In the genomic region with DNA sequence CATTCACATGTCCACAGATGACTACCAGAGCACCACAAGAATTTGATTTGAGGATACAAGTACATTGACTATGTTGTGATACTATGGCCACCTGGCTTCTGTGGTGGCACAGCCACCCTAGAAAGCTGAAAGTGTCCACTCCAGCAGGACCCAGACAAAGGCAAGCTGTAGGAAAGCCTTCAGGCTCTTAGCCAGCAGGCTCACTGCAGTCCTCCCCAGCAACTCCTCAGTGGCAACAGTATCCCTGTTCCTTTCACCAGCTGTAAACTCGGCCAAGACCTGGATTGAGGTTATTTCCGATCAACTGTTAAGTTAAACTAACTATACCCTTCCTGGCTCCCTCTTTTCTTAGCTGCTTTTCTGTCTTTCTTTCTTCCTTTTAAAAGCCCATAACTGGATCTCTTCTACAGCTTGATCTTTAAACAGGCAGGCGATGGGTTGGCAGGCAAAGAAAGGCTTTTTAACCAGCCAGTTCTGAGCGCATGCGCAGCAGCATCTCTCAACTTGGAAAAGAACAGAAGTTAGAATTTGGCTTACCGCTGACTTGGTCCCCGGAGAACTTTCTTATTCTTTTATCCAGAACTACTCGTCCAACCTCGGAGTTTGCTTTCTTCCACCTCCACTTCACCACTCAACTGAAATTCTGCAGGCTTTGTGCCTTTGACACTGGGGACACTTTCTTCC, we compare ENCODE assay signal across 7 mouse cellular contexts.
DNase-seq lines count a peak whose midpoint lies in the region; ATAC-seq and TF ChIP-seq lines count a peak whose summit lies in the region.

No protein-coding gene starts in this region.

- H3K9me3 ChIP-seq in forebrain, embryonic 11.5 days (ENCODE audit: control insufficient read depth, low read length): no peaks in the 10 kb centered on the region
- no peaks in the 10 kb centered on the region for H3K9me3 ChIP-seq in midbrain, embryonic 10.5 days (replicated peaks)

- H3K27me3 ChIP-seq in forebrain, embryonic 11.5 days (ENCODE audit: control insufficient read depth, insufficient read depth, low read length): no peaks in the 10 kb centered on the region
- no peaks in the 10 kb centered on the region for H3K27me3 ChIP-seq in midbrain, embryonic 10.5 days (ENCODE audit: low read depth, poor library complexity, severe bottlenecking)

- TF ChIP-seq CTCF in left cerebral cortex, adult 2 months (IDR thresholded peaks at IDR 0.05): no peak

- 90% methylated on average over 9 of the region's 9 CpGs for WGBS in forebrain, embryonic 11.5 days
- 91% methylated on average over 9 of the region's 9 CpGs for WGBS in midbrain, embryonic 10.5 days

- H3K9ac ChIP-seq in forebrain, embryonic 11.5 days (ENCODE audit: low read length): no peak overlapping the region

- intact Hi-C loops in left cerebral cortex, adult 2 months (cut with DNase I): no loop called here
- intact Hi-C loops in heart, postnatal 14 days (cut with DNase I): no loop called here

- no peak overlapping the region for H3K4me2 ChIP-seq in forebrain, embryonic 11.5 days (ENCODE audit: low read depth, low read length, severe bottlenecking)

- H3K36me3 ChIP-seq in forebrain, embryonic 11.5 days (ENCODE audit: control insufficient read depth, insufficient read depth, low read length): no peaks in the 10 kb centered on the region
- H3K36me3 ChIP-seq in midbrain, embryonic 10.5 days: no peaks in the 10 kb centered on the region

- H3K4me1 ChIP-seq in forebrain, embryonic 11.5 days (replicated peaks; ENCODE audit: control insufficient read depth, insufficient read depth, low read length): no peaks in the 10 kb centered on the region
- no peaks in the 10 kb centered on the region for H3K4me1 ChIP-seq in midbrain, embryonic 10.5 days

- DNase-seq in left cerebral cortex, adult 2 months (ENCODE audit: extremely low spot score in 1 of 2, low spot score in 2 of 2): peak in 1 of 2 experiments; percentile 12
- DNase-seq in left cerebral cortex, adult 11 months (ENCODE audit: low spot score): no peak
- DNase-seq in gastrocnemius, postnatal 10 days: peak; percentile 62
- DNase-seq in heart, postnatal 14 days: peak; percentile 50 to 62
- peak; percentile 55 to 72 for DNase-seq in right cerebral cortex, postnatal 10 days (ENCODE audit: low spot score in 2 of 2)
- DNase-seq in forebrain, embryonic 11.5 days (ENCODE audit: low spot score): no peak
- DNase-seq in midbrain, embryonic 10.5 days (ENCODE audit: low spot score): no peak

- no peak for ATAC-seq in forebrain, embryonic 11.5 days (replicated peaks; ENCODE audit: low FRiP score)

- H3K27ac ChIP-seq in left cerebral cortex, adult 2 months: no peak overlapping the region
- H3K27ac ChIP-seq in forebrain, embryonic 11.5 days (ENCODE audit: low read depth, low read length): no peak overlapping the region
- H3K27ac ChIP-seq in midbrain, embryonic 10.5 days (replicated peaks): no peak overlapping the region

- H3K4me3 ChIP-seq in left cerebral cortex, adult 2 months: peak overlapping the region; percentile 9; the same call in 1 of the 2 replicates
- no peak overlapping the region for H3K4me3 ChIP-seq in forebrain, embryonic 11.5 days (ENCODE audit: low read depth, low read length)
- no peak overlapping the region for H3K4me3 ChIP-seq in midbrain, embryonic 10.5 days

Comparison
In these comparisons a context has a peak if more than half of its experiments do, and no peak if none do; other contexts are left out.
1. DNase-seq: peak in gastrocnemius, postnatal 10 days (single experiment), heart, postnatal 14 days (2 of 2) and right cerebral cortex, postnatal 10 days (2 of 2); none in left cerebral cortex, adult 11 months (single experiment), forebrain, embryonic 11.5 days (single experiment) and midbrain, embryonic 10.5 days (single experiment).